Mouse (Mus musculus) regulatory T cell (primary cell): ENCODE measurements at regions not wholly inside any gene's neighbourhood (a gene's known extent, or its start where the extent isn't known, plus 50 kb on each side); places are given as distances from the start of the nearest gene placed in this dataset.

Experiments used
- in situ Hi-C: fragments of 300-600 bp; cut with MboI, MseI; formaldehyde crosslinking; loops from one replicate; pipeline ENCODE4 v1.15.1; 2025; ENCODE audit warnings: high pct_unique_total_duplicates

- in situ Hi-C loops = no loop called here
Measured at GRCm38 (mm10) chrX:14592793-14593192, 381.8 kb downstream of the H2al1n start.

DNA sequence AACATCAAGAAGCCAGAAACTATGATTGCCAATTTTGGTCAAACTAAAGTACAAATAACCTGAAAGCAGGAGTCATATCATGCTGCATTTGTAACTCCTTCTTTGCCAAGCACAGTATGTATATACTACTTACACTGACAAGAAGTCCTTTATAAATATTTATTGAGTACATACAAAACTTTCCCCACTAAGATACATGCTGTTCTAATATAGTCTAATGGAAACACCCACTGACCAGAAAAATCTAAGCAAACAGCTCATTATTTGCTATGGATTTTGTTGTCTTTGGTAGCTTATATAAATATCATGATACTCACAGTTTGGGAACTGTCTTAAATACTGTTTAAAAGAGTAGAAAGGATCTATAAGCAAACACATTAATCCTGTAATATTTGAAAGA lies 385.9 kb downstream of the H2al1n start:
- in situ Hi-C loops = no loop called here

- in situ Hi-C loops = no loop called here
Measured at GRCm38 (mm10) chrX:14601916-14602315, 391.0 kb downstream of the H2al1n start.

DNA sequence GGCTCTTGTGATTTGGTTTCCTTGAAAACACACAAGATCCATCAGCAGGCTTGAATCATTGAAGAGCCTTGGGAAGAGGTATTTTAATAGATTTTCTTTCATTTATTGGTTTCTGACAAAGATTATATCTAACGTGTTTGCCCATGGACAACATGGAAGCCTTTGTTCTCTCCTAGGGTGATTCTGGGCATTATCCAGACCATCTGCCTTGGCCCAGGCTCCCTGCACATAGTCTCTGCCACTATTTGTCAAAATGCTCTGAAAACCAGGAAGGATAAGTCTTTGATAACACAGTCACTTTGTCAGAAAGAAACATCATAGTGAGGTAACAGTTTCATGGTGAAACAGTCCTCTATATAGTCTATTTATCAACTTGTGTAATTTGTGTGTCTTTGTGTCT lies 398.2 kb downstream of the H2al1n start:
- in situ Hi-C loops = no loop called here

- in situ Hi-C loops = no loop called here
Measured at GRCm38 (mm10) chrX:14628267-14628901, 417.4 kb downstream of the H2al1n start.

DNA sequence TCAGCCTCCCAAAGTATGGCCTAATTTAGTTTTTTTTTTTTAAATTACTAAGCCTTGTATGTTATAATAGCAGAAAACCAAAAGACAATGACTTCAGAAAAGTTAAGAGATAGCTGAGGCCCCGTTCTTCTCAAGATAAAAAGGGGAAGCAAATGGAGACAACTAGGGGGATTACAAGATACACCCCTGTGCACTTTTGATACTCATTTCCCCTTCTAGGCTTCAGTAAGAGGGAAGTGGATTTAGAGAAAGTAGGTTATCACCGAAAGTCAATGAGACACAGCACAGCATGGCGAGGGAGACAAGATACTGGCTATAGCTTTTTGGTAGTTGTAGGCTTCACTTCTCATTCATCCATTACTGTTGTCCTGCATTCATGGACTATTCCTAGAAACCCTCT lies 428.4 kb downstream of the H2al1n start:
- in situ Hi-C loops = no loop called here

- in situ Hi-C loops = no loop called here
Measured at GRCm38 (mm10) chrX:14664852-14665251, 453.9 kb downstream of the H2al1n start.

- in situ Hi-C loops = no loop called here
Measured at GRCm38 (mm10) chrX:14696375-14696774, 485.4 kb downstream of the H2al1n start.

- in situ Hi-C loops = loop anchor here (10.0 kb wide), 1 partner anchor 624 kb away; no protein-coding TSS in a partner anchor
Measured at GRCm38 (mm10) chrX:14738999-14739398, 528.1 kb downstream of the H2al1n start.
